Comparison of ENCODE assay signal across 8 mouse cellular contexts in the genomic region with DNA sequence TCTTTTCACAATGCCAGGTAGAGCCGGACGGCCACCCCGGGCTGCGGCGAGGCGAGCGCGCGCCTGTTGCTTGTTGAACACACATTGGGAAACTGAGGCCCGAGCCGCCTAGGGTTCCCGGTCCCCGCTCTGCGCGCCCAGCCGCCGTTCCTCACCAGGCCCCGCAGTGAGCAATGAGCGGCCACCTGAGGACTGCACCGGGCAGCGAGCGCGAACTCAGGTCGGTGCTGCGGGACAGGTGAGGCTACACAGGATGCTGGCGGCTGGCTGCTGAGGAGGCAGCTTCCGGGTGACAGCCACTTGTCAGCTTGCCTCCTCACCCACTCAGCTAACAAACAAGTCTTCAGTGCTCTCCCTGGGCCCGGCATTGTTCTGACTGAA. TPM values are rescaled to one million over a fixed set of nuclear protein-coding genes. Genes with fewer than 3 reads are reported as not detected.
A peak's percentile ranks its signal among the peaks of the same experiment; 100 is the strongest.
DNase-seq lines count a peak whose midpoint lies in the region; ATAC-seq and TF ChIP-seq lines count a peak whose summit lies in the region.

No protein-coding gene starts in this region.

- H3K4me2 ChIP-seq in intestine, postnatal 0 days (replicated peaks; ENCODE audit: low read depth): peak overlapping the region; percentile 94
- peak overlapping the region; percentile 97 for H3K4me2 ChIP-seq in stomach, embryonic 14.5 days (replicated peaks; ENCODE audit: low read depth, low read length)

- no peak for ATAC-seq in megakaryocyte, adult 5-6 weeks (ENCODE audit: poor library complexity, severe bottlenecking)
- peak; percentile 14; the same call in 1 of the 2 replicates for ATAC-seq in intestine, postnatal 0 days
- ATAC-seq in stomach, embryonic 14.5 days (ENCODE audit: insufficient number of reproducible peaks, insufficient read depth, low FRiP score, low read depth): peak; percentile 35; the same call in 1 of the 2 replicates
- ATAC-seq in megakaryocyte progenitor cell, adult 5-6 weeks (replicated peaks; ENCODE audit: poor library complexity): no peak

- H3K36me3 ChIP-seq in megakaryocyte, embryonic 14.5 days (replicated peaks; ENCODE audit: low read length): no peaks in the 10 kb centered on the region
- H3K36me3 ChIP-seq in intestine, postnatal 0 days (ENCODE audit: control insufficient read depth, insufficient read depth): no peaks in the 10 kb centered on the region
- H3K36me3 ChIP-seq in stomach, embryonic 14.5 days (ENCODE audit: control insufficient read depth, insufficient read depth, low read length): no peaks in the 10 kb centered on the region

- peak; percentile 11 for DNase-seq in embryo, embryonic 10.5 days (ENCODE audit: low spot score)
- DNase-seq in embryo, embryonic 9.5 days (ENCODE audit: extremely low spot score): no peak
- no peak for DNase-seq in spleen, postnatal 36 days (ENCODE audit: low spot score in 2 of 2)

- 1% methylated on average over 28 of the region's 28 CpGs for WGBS in intestine, postnatal 0 days
- under 1% methylated on average over 28 of the region's 28 CpGs for WGBS in stomach, embryonic 14.5 days

- peaks cover 25% of the 10 kb centered on the region for H3K27me3 ChIP-seq in megakaryocyte, embryonic 14.5 days (replicated peaks)
- peaks cover 23% of the 10 kb centered on the region for H3K27me3 ChIP-seq in intestine, postnatal 0 days (replicated peaks; ENCODE audit: control insufficient read depth, insufficient read depth, low read length)
- H3K27me3 ChIP-seq in stomach, embryonic 14.5 days (ENCODE audit: control insufficient read depth, insufficient read depth, low read length): peaks cover 12% of the 10 kb centered on the region

- H3K27ac ChIP-seq in intestine, postnatal 0 days (ENCODE audit: low read depth, low read length): no peak overlapping the region
- H3K27ac ChIP-seq in stomach, embryonic 14.5 days (ENCODE audit: low read length): no peak overlapping the region

- peak overlapping the region; percentile 88 for H3K4me3 ChIP-seq in megakaryocyte, embryonic 14.5 days (replicated peaks)
- H3K4me3 ChIP-seq in intestine, postnatal 0 days (ENCODE audit: low read depth, low read length): peak overlapping the region; percentile 58
- peak overlapping the region; percentile 63 for H3K4me3 ChIP-seq in stomach, embryonic 14.5 days (ENCODE audit: low read depth, low read length)

- no peak for TF ChIP-seq CTCF in intestine, postnatal 0 days (IDR thresholded peaks at IDR 0.05; ENCODE audit: low read depth)

- peaks cover 24% of the 10 kb centered on the region for H3K9me3 ChIP-seq in megakaryocyte, embryonic 14.5 days
- H3K9me3 ChIP-seq in intestine, postnatal 0 days (ENCODE audit: control insufficient read depth): no peaks in the 10 kb centered on the region
- no peaks in the 10 kb centered on the region for H3K9me3 ChIP-seq in stomach, embryonic 14.5 days (ENCODE audit: control insufficient read depth, low read depth, low read length)

- H3K4me1 ChIP-seq in megakaryocyte, embryonic 14.5 days: peaks cover 14% of the 10 kb centered on the region
- H3K4me1 ChIP-seq in intestine, postnatal 0 days (replicated peaks; ENCODE audit: control insufficient read depth, insufficient read depth, low read length): peaks cover 4% of the 10 kb centered on the region; the same call in 1 of the 2 replicates
- H3K4me1 ChIP-seq in stomach, embryonic 14.5 days (ENCODE audit: control insufficient read depth, insufficient read depth, low read length): no peaks in the 10 kb centered on the region

- H3K9ac ChIP-seq in intestine, postnatal 0 days (ENCODE audit: low read depth, low read length): no peak overlapping the region
- H3K9ac ChIP-seq in stomach, embryonic 14.5 days (replicated peaks; ENCODE audit: low read depth, low read length): 0 out of 2 replicates have a peak overlapping the region, but pooled peaks have one; percentile 10

RNA-seq across cellular contexts. Expression of a gene that starts 55.9 kb away (rescaled TPM):
- not detected in 2 replicates for polyA plus RNA-seq in megakaryocyte, embryonic 14.5 days (2012; ENCODE audit: insufficient read depth, low replicate concordance)
- not detected in 2 replicates for total RNA-seq in megakaryocyte, adult 5-6 weeks (2015)
- total RNA-seq in megakaryocyte, adult 5-6 weeks (2017): not detected in 2 replicates
- polyA plus RNA-seq in intestine, postnatal 0 days (2015; fragmentation: Nextera tagmentation; extraction: Ambion mirVana): 1.6 and 1.8 TPM in 2 replicates
- polyA plus RNA-seq in stomach, embryonic 14.5 days (2014; fragmentation: Nextera tagmentation; extraction: Ambion mirVana): 4.5 and 5.1 TPM in 2 replicates
- total RNA-seq in megakaryocyte progenitor cell, adult 5-6 weeks (2015): not detected in 2 replicates
- total RNA-seq in megakaryocyte progenitor cell, adult 5-6 weeks (2017): not detected in 2 replicates

Comparison
In these comparisons a context has a peak if more than half of its experiments do, and no peak if none do; other contexts are left out.
1. ATAC-seq: peak in intestine, postnatal 0 days (single experiment) and stomach, embryonic 14.5 days (single experiment); none in megakaryocyte, adult 5-6 weeks (single experiment) and megakaryocyte progenitor cell, adult 5-6 weeks (single experiment).
2. Peak in every context shown above with its lines, with median percentiles within 50 percentile points of each other: H3K4me3 ChIP-seq.